Mouse (Mus musculus) lung, postnatal 14 days (tissue): ENCODE measurements around the gene Olfr1026.

Source experiments
- DNase-seq: peaks from one replicate; pipeline ENCODE4 v3.0.0; 2021

The Olfr1026 gene

DNA sequence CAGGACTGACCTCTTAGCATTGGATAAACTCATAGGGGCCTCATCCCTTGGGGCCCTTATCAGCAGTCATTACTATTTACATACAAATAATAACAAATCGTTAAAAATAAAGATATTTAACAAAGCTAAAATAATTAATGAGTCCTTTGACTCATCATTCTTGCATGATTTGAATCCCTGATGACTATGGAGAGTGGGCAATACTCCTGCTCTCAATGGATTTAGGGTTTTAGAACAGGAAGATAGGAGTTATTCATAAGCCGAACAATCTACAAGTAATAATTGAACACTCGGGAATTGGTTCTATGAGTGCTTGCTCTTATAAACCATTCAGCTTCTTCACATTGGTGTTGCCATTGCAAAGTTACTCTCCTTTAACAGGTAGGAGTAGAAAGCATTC, at the start of gene Olfr1026:
Olfr1026 (plus strand) TSS at position 301 of the 400 bp plus-strand sequence.
- DNase-seq, result no peak

DNA sequence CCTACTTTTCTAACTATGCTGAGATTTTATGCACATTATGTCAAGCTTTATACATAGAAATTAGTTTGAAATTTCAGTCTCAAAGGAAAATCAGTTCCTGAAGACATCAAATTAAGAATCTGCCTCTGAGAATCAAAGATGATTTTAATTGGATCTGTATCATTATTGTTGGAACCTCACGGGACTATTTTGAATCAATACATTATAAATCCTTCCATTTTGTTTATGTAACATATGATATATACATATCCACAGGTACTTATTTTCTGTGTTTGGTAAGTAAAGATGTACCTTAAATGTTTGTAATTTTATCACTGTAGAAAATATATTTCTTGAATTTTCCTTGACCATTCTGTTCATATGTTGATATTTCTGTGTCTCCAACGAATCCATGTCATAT, 36.0 kb upstream of the Olfr1026 start, which contains the start of gene Olfr1023:
Olfr1023 (plus strand) TSS at position 301 of the 400 bp plus-strand sequence.
- no peak for DNase-seq

DNA sequence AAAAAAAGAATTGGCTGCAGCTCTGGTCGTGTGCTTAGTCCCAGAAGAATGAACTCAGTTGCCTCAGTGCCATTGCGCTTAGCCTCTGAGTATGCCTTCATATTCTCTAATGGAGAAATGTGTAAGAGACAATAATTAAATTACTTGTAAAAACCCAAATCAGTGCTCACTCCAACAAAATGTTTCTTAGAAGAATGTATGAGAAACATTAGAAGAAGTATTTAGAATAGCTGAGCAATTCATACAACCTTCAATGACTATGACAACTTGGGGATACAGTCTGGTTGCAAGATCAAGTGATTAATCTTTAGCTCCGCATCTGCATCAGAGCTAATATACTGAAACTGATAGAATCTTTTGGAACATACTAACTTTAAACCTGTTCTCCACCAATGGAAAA, 16.4 kb upstream of the Olfr1026 start, which contains the start of gene Olfr1024:
Olfr1024 (minus strand) TSS at position 101 of the 400 bp plus-strand sequence.
- no peak for DNase-seq

DNA sequence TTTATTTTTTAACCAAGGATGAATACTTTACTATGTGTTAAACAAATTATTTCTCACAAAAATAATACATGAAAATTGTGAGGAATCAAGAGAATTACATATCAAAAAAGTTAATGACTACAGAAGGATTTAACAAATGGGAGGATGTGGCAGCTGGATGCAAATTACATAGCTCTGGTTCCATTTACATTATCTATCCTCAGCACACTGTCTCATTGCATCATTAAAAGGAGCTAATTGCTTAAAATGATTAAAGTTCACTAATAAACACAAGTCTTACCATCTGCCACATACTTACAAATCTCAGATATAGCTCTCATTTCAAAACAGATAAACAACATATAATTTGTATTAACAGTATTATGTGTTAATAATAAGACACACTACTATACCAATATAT, 8.2 kb upstream of the Olfr1026 start:
- DNase-seq, result no peak

DNA sequence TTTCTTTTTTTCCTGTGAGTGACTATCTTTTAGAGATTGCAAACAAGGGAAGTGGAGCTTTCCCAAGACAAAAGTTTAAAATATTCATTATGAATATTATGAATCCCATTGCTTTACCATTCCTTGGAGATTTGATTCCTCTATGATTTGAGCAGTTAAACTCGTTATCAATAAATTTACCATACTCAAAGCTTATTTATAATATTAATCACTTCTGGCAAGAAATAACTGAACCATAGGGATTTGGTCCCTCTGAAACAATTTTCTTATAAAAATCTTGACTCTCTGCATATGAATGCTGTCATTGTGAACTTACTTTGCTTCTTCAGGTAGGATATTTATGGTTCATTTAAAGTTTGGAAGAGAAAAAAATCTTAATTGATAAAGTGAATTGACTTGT, 6.5 kb upstream of the Olfr1026 start, which contains the start of gene Olfr1025-ps1:
Olfr1025-ps1 (plus strand) TSS at position 301 of the 400 bp plus-strand sequence.
- DNase-seq, result no peak

DNA sequence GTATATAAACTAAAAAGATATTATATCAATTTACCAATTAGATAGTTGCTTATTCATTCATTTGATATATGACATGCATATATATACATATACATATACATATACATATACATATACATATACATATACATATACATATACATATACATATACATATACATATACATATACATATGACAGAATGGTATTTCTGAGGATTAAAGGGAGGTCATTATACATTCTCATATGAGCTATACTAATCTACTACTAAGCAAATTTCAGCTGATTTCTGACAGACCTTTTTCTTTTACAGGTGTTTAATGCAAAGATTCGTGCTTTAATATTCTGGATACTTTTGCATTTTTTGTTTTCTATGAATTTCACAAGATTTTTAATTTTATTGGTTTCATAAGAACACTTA, 28.8 kb downstream of the Olfr1026 start, which contains the start of gene Olfr1028:
Olfr1028 (plus strand) TSS at position 301 of the 400 bp plus-strand sequence.
- no peak for DNase-seq

DNA sequence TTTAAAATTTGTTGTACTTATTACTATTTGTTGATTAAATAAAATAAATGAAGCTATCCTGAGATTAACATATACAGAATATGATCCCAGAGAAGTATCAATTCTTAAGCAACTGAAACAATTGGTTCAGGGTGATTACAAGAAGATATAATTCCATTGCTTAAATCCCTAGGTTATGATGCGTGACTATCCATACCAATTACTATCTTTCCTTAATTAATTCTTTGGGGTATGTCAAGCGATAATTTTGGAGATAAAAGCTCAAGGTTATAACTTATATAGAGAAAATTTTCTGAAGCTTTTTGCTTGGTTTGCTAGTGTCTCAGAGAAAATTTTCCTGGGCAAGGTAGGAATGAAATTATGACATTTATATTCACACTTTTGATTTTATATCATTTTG, 52.2 kb downstream of the Olfr1026 start, which contains the start of gene Olfr1029:
Olfr1029 (plus strand) TSS at position 301 of the 400 bp plus-strand sequence.
- no peak for DNase-seq
